Mouse (Mus musculus) left cerebral cortex, adult 8-10 months (tissue): ENCODE data around the gene Col23a1. TPM values are rescaled to one million over a fixed set of nuclear protein-coding genes. Genes with fewer than 3 reads are reported as not detected.
"Not testable (repeated sequence)": the region's sequence is repeated elsewhere in the genome, so short reads cannot be mapped to it uniquely, and the experiment has no call there.

Experiments used
- DNase-seq, 2 experiments: peaks; one replicate each; pipeline ENCODE4 v3.0.0; 2022; ENCODE audit warnings: low spot score in 2 of 2
- total RNA-seq, 4 experiments: library from RNA; stranded (reverse); gene quantifications; 2 replicates each; pipeline ENCODE4 v1.2.4; 2022

Col23a1 gene
- total RNA-seq, 4 experiments from 2014 or later = 8.0 to 11.0 (median 9.0) TPM

GRCm38 (mm10) chr11:51587059-51587458 lies 297.3 kb downstream of the Col23a1 start:
- DNase-seq = no peak

DNA sequence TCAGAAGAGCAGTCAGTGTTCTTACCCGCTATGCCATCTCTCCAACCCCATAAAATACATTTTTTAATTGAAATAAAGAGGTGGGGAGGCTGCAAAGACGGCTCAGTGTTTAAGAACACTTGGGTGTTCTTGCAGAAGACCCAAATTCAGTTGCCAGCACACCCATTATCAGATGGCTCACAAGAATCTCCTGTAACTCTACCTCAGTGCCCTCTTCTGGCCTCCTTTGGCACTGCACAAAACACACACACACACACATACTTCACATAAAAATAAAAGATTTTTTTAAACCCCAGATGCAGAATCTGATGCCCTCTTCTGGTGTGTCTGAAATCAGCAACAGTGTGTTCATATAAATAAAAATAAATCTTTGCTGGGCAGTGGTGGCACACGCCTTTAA lies 299.1 kb downstream of the Col23a1 start:
- no peak for DNase-seq

GRCm38 (mm10) chr11:51590002-51590401 lies 300.3 kb downstream of the Col23a1 start:
- no peak for DNase-seq

GRCm38 (mm10) chr11:51591168-51591567 lies 301.4 kb downstream of the Col23a1 start:
- DNase-seq = no peak

DNA sequence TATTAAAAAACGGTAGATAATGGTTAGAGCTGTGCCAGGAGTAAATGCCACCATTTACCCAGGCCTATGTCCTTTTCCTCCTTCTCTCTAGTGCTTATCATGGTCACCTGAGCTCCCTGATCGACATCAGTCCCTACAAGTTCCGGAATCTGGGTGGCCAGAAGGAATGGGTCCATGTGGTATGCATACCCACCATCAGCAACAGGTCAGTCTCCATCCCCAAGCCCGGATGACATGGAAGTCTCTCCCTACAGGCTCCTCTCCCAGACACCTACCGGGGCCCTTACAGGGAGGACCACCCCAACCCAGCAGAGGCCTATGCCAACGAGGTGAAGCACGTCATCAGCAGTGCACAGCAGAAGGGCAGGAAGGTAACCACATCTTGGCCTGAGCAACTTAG lies 302.2 kb downstream of the Col23a1 start:
- DNase-seq = no peak

GRCm38 (mm10) chr11:51593368-51593767 lies 303.6 kb downstream of the Col23a1 start:
- DNase-seq = no peak

DNA sequence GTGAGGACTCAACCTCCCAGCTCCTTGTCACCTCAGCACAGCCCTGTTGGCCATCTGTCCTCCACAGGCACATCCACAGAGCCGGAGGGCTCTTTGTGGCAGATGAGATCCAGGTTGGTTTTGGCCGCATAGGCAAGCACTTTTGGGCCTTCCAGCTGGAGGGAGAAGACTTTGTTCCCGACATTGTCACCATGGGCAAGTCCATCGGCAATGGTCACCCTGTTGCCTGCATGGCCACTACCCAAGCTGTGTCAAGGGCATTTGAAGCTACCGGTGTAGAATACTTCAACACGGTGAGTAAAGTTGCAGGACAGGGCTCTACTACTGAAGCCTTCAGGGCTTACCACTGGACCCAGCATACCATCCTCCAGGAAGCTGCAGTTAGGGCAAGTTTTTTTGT lies 304.1 kb downstream of the Col23a1 start:
- DNase-seq = no peak

DNA sequence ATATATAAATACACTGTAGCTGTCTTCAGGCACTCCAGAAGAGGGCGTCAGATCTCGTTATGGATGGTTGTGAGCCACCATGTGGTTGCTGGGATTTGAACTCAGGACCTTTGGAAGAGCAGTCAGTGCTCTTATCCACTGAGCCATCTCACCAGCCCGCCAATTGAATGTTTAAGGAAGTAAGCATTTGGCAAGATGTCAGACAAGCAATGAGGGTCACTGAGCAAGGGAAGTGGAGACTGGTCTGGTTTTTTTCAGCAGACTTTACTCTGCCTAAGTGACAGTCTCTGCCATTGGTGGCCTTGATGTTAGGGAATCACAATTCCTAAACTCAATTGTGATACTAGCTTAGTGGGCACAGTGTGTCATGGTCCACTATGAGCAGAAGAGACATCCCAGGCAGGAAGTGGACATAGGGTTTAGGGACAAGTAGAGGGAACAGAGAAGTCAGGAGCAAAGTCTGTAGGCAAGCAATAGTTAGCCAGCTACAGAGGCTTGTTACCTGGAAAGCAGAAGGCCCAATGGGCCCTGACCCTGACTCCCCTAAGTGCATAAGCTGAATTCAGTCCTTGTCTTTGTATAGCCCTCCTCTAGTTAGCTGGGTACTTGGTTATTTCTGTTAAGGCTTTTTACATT lies 305.1 kb downstream of the Col23a1 start:
- DNase-seq = no peak

DNA sequence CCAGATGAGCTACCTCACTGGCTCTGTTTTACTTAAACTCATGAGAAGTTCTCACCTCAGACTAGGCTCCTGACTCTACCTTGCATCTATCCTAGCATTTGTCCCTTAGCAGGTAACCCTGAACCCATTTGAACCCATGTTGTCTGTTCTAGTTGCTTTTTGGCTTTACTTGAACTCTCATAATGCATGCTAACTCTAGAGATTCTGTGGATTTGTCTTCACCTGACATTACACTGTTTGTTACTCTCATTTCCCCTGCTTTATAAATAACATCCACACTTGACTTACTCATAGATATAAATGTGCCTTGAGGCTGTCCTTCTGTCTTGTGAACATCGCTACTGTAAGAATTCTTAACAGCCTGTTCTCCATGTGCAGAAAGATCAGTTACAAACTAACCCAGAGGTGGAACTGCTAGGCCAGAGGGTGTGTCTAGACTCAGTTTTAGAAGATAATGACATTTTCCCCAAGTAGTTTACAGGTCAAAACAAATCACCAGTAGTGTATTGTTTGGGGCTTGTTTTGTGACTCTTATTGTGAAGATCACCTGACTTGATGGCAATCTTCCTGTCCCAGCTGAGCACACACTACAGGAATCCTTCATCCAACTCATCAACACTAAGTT lies 305.9 kb downstream of the Col23a1 start:
- no peak for DNase-seq

DNA sequence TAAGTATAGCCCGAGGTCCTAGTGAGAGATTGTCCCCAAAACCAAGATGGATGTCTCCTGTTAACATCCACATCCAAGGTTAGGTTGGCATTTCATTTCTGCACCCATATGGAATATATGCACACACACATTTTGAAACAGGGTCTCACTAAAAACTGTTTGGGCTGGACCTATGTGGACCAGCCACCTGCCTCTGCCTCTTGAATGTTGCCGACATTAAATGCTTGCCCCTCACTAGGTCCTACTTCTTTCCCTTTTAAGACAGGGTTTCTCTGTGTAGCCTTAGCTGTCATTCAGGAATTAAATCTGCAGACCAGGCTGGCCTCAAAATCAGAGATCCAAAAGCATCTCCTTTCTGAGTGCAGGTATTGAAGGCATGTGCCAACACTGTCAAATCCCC lies 307.8 kb downstream of the Col23a1 start:
- DNase-seq = no peak

DNA sequence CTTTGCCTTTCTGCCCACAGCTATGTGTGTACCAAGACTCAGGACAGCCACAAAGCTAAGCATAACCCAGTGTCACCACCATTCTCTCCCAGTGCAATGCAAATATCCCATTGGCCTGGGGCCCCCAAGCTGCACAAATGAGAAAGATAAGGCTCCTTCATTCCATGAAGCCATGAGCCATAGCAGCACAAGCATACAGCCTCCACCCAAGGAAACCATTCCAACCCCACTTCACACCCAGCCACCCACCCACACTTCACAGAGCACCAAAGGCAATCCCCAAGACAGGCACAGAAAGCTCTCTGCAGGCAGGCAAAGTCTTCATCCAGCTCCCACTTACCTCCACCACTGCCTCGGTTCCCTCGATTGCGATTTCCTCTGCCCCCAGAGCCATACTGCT lies 312.5 kb downstream of the Col23a1 start:
- no peak for DNase-seq

GRCm38 (mm10) chr11:51605602-51606446 lies 316.1 kb downstream of the Col23a1 start:
- DNase-seq = peak in 1 of 2 experiments; percentile 66

- DNase-seq = peak; percentile 96 to 97
Observed at GRCm38 (mm10) chr11:51606447-51607095, 316.9 kb downstream of the Col23a1 start, which contains the start of gene Hnrnpab. TSS of gene Hnrnpab (minus strand) at chr11:51606847.

GRCm38 (mm10) chr11:51607096-51607738 lies 317.5 kb downstream of the Col23a1 start:
- DNase-seq = no peak

- no peak for DNase-seq
Observed at GRCm38 (mm10) chr11:51609266-51609909, 319.7 kb downstream of the Col23a1 start.

GRCm38 (mm10) chr11:51609940-51610339 lies 320.2 kb downstream of the Col23a1 start:
- not testable (repeated sequence) for DNase-seq

DNA sequence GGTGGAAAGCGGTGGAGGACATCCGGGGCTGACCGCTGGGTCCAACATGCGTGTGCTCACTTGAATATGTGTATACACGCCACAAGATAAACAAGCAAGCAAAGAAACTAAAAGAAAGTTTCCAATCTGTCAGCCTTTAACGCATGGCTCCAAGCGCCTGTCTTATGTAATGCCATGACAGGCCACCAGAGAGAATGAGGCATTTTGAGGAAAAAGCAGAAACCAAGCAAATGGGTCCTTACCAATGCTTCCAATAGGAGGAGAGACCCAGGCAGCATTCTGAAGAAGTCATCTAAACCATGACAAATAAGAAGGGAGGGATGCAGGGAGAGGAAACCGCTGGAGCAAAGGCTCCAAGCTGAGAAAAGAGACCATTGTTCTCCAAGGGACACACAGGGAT lies 324.5 kb downstream of the Col23a1 start:
- DNase-seq = no peak

GRCm38 (mm10) chr11:51615129-51615528 lies 325.4 kb downstream of the Col23a1 start:
- no peak for DNase-seq

- DNase-seq = no peak
Observed at GRCm38 (mm10) chr11:51615601-51616000, 325.9 kb downstream of the Col23a1 start.

- DNase-seq = not testable (repeated sequence)
Observed at GRCm38 (mm10) chr11:51616113-51616512, 326.4 kb downstream of the Col23a1 start.

- DNase-seq = no peak
Observed at GRCm38 (mm10) chr11:51617693-51618092, 328.0 kb downstream of the Col23a1 start.
